Mouse (Mus musculus): ENCODE measurements around the gene Gm21887.
"Not testable (repeated sequence)": the region's sequence is repeated elsewhere in the genome, so short reads cannot be mapped to it uniquely, and the experiment has no call there.

The Gm21887 gene

GRCm38 (mm10) chrX:170009016-170009750 lies at the start of gene Gm21887:
Gene Gm21887 (plus strand): TSS chrX:170009659.
- peak; percentile 77 for ATAC-seq (ENCODE audit: insufficient number of reproducible peaks, low FRiP score, low TSS enrichment)

GRCm38 (mm10) chrX:169969337-169969736 lies 40.1 kb upstream of the Gm21887 start:
- ATAC-seq (ENCODE audit: insufficient number of reproducible peaks, low FRiP score, low TSS enrichment), result no peak

- ATAC-seq (ENCODE audit: insufficient number of reproducible peaks, low FRiP score, low TSS enrichment), result peak; percentile 37; the same call in 1 of the 2 replicates
These were observed 39.7 kb upstream of the Gm21887 start for GRCm38 (mm10) chrX:169969765-169970164.

GRCm38 (mm10) chrX:169970546-169970945 lies 38.9 kb upstream of the Gm21887 start:
- ATAC-seq (ENCODE audit: insufficient number of reproducible peaks, low FRiP score, low TSS enrichment), result not testable (repeated sequence)

GRCm38 (mm10) chrX:169971562-169971961 lies 37.9 kb upstream of the Gm21887 start:
- not testable (repeated sequence) for ATAC-seq (ENCODE audit: insufficient number of reproducible peaks, low FRiP score, low TSS enrichment)

- ATAC-seq (ENCODE audit: insufficient number of reproducible peaks, low FRiP score, low TSS enrichment), result 0 out of 2 replicates have a peak, but pooled peaks have one; percentile 29
These were observed 37.3 kb upstream of the Gm21887 start for GRCm38 (mm10) chrX:169972131-169972530.

DNA sequence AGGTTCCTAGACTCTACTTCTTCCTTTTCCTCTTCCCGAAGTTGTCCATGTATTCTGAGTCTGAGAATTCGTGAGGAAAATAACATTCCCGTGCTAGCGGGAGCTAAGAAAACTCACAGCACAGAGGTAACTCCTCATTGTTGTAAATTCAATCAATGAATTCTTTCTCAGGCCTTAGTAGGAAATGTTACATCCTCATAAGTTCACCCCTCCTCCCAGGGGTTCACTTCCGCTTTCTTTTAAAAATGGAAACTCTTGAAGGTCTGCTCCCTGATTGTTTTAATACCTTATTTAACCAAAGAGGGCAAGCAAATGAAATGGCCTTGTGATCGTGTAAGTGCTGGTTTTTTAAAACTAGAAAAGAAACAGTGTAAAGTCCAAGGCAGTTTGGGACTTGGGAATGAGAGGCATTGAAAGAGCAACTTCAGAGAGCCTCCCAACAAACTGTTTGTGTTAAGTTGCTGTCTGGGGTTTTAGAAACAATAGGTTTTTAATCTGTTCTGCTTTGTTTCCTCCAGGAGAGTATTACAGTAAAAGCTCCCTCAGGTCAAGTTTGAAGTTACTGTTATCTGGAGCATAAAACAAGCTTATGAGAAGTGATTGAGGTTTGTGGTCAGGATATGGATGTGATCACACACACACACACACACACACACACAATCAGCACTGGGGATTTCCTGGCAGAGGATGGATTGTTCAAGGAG lies 36.5 kb upstream of the Gm21887 start:
- not testable (repeated sequence) for ATAC-seq (ENCODE audit: insufficient number of reproducible peaks, low FRiP score, low TSS enrichment)

- not testable (repeated sequence) for ATAC-seq (ENCODE audit: insufficient number of reproducible peaks, low FRiP score, low TSS enrichment)
These were observed 35.7 kb upstream of the Gm21887 start for GRCm38 (mm10) chrX:169973806-169974205.

DNA sequence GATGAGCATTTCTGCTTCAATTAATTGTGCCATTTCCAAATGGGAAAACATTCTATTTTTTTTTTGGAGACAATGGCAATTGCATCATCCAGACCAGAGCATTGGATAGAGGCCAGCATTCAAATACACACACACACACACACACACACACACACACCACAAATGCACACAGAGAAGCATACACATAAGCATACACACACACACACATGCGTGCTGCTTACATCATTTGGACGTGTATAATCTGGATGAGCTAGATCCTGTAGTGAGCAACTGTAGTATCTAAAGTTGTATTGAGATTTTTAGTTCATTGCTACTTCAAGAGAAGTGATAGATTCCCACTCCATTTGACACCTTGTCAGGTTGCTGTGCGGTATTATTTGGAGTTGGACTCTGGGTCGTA lies 35.0 kb upstream of the Gm21887 start:
- ATAC-seq (ENCODE audit: insufficient number of reproducible peaks, low FRiP score, low TSS enrichment), result not testable (repeated sequence)

- not testable (repeated sequence) for ATAC-seq (ENCODE audit: insufficient number of reproducible peaks, low FRiP score, low TSS enrichment)
These were observed 34.5 kb upstream of the Gm21887 start for GRCm38 (mm10) chrX:169974974-169975373.

DNA sequence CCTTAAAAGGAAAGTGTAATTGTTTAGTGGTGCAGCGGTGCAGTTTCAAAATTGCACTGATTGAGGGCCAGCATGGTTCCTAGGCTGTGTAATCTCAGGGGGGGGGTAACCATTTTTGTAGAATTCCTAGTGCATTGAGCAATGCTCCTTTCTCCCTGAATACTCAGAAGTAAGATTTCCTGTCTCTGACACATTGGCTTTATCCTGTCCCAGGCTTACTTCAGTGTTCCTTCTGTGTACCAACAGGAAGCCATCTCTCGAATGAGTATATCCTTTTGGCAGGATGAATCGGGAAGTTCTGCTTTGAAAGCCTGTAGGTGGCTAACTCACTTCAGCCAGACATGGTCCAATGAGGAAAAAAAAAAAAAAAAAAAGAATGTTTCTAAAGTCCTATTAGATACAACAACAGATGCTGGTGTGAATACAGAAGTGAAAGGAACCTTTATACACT lies 33.8 kb upstream of the Gm21887 start:
- not testable (repeated sequence) for ATAC-seq (ENCODE audit: insufficient number of reproducible peaks, low FRiP score, low TSS enrichment)

GRCm38 (mm10) chrX:169976340-169976739 lies 33.1 kb upstream of the Gm21887 start:
- ATAC-seq (ENCODE audit: insufficient number of reproducible peaks, low FRiP score, low TSS enrichment), result not testable (repeated sequence)

DNA sequence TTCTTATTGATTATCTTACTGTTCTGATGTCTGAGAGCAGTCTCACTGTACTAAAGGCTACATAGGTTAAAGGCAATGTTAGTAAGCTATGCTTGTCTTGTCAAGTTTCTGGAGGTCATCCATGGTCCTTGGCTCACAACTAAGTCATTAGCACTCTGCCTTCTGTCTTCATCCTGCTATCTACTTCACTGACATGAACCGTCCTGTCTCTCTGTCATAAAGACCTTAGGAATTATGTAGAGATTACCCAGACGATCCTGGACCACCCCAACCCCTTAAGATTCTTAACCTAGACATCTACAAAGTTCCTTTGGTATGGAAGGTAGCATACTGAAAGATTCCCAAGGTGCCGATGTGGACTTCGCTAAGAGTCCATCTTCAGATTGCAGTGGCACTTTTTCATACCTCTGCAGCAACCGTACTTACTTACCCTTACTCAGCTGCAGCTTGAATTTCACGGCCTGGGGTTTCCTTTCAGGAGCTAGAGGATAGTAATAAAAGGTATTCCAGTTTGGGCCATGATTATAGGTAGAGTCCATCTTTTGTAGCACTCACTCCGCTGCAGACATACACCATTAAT lies 31.5 kb upstream of the Gm21887 start:
- 0 out of 2 replicates have a peak, but pooled peaks have one; percentile 3 for ATAC-seq (ENCODE audit: insufficient number of reproducible peaks, low FRiP score, low TSS enrichment)

GRCm38 (mm10) chrX:169978436-169979381 lies 30.8 kb upstream of the Gm21887 start:
- ATAC-seq (ENCODE audit: insufficient number of reproducible peaks, low FRiP score, low TSS enrichment), result 0 out of 2 replicates have a peak, but pooled peaks have one; percentile 11

GRCm38 (mm10) chrX:169979461-169980202 lies 29.8 kb upstream of the Gm21887 start:
- not testable (repeated sequence) for ATAC-seq (ENCODE audit: insufficient number of reproducible peaks, low FRiP score, low TSS enrichment)

GRCm38 (mm10) chrX:169980203-169980556 lies 29.3 kb upstream of the Gm21887 start:
- not testable (repeated sequence) for ATAC-seq (ENCODE audit: insufficient number of reproducible peaks, low FRiP score, low TSS enrichment)

DNA sequence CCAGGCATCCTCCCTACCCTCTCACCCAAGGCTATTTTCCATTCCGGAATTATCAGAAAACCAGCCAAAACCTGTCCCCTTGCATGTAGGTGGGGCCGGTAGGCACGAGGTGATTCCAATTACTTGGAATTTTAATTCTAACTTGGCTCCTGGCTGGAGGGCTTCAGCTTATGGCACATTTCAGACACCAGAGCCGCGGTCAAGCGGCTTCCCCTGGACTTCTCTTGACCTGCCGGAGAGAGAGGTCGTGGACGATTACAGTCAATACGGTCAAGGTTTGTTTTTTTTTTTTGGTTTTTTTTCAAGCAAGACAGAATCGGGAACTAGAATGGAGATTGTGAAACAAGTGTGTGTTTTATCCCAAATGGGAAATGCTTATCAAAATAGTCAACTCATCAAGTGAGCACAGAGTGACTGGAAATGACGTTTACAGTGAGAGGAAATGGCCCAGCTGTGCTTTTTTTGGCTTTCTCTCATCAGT lies 28.6 kb upstream of the Gm21887 start:
- no peak for ATAC-seq (ENCODE audit: insufficient number of reproducible peaks, low FRiP score, low TSS enrichment)

DNA sequence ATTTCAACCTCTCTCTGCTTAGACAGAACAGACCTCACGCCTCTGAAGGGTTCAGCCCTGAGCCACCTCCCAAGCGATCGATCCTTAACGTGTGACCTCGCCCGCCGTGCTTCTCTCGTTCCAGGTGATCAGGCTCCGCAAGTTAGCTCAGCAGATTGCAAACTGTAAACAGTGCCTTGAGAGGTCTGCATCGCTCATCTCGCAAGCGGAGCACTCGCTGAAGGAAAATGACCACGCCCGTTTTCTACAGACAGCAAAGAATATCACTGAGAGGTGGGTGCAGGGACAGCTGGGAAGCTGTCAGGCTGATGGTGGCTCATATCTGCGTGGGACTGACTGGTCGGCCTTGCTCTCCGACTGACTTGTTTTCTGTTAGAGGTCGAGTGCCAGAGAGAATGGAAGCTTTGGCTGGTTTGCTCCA lies 27.7 kb upstream of the Gm21887 start:
- ATAC-seq (ENCODE audit: insufficient number of reproducible peaks, low FRiP score, low TSS enrichment), result not testable (repeated sequence)

Data from cerebellum, adult (tissue).